Mouse (Mus musculus): ENCODE data around the gene Olfr577. TPM values are rescaled to one million over a fixed set of nuclear protein-coding genes. Genes with fewer than 3 reads are reported as not detected.

Olfr577 gene
- polyA plus RNA-seq, 2 experiments = not detected

GRCm38 (mm10) chr7:102924109-102924508 is 51.6 kb downstream of the Olfr577 start, which contains the start of gene Olfr572:
Gene Olfr572 (plus strand): TSS chr7:102924409.
- H3K27ac ChIP-seq (replicated peaks; ENCODE audit: low read depth, low read length) = no peak within 1 kb of the TSS
- H3K9ac ChIP-seq (ENCODE audit: low read depth, low read length, severe bottlenecking) = no peak within 1 kb of the TSS
- WGBS = 63% methylated on average over 1 of the region's 1 CpGs
- H3K4me1 ChIP-seq (ENCODE audit: control insufficient read depth, insufficient read depth, low read length) = no peaks in the 10 kb centered on the region
- no peak for ATAC-seq (ENCODE audit: low FRiP score, low read depth)
- no peak within 1 kb of the TSS for H3K4me2 ChIP-seq (replicated peaks; ENCODE audit: low read depth, low read length, severe bottlenecking)
- H3K4me3 ChIP-seq (replicated peaks; ENCODE audit: low read length) = no peak within 1 kb of the TSS
- no peaks in the 10 kb centered on the region for H3K9me3 ChIP-seq (ENCODE audit: control insufficient read depth, low read length)
- H3K36me3 ChIP-seq (ENCODE audit: control insufficient read depth, insufficient read depth, low read length) = no peaks in the 10 kb centered on the region
- no peaks in the 10 kb centered on the region for H3K27me3 ChIP-seq (ENCODE audit: control insufficient read depth, insufficient read depth, low read length)
- no peak for DNase-seq (ENCODE audit: low spot score)
- TF ChIP-seq POLR2A (IDR thresholded peaks at IDR 0.05; ENCODE audit: borderline replicate concordance, extremely low read depth, insufficient read depth, insufficient read length) = no peak

Other genes with a start within 250 kb of the Olfr577 start
- gene Olfr559, start 248.5 kb downstream of the Olfr577 start, polyA plus RNA-seq (2012; rRNA removed) = not detected in 2 replicates
- gene Olfr559, start 248.5 kb downstream of the Olfr577 start, polyA plus RNA-seq (2014; fragmentation: Nextera tagmentation; extraction: Ambion mirVana) = not detected in 2 replicates
- 0.04 and 0.05 TPM in 2 replicates for gene Olfr560, start 216.6 kb downstream of the Olfr577 start, polyA plus RNA-seq (2012; rRNA removed)
- not detected in 2 replicates for gene Olfr560, start 216.6 kb downstream of the Olfr577 start, polyA plus RNA-seq (2014; fragmentation: Nextera tagmentation; extraction: Ambion mirVana)
- gene Olfr78, start 216.5 kb downstream of the Olfr577 start, polyA plus RNA-seq (2012; rRNA removed) = 0.45 and 0.62 TPM in 2 replicates
- gene Olfr78, start 216.5 kb downstream of the Olfr577 start, polyA plus RNA-seq (2014; fragmentation: Nextera tagmentation; extraction: Ambion mirVana) = 0.07 and 0.18 TPM in 2 replicates
- not detected in 2 replicates for gene Olfr561, start 204.7 kb downstream of the Olfr577 start, polyA plus RNA-seq (2012; rRNA removed)
- not detected in 2 replicates for gene Olfr561, start 204.7 kb downstream of the Olfr577 start, polyA plus RNA-seq (2014; fragmentation: Nextera tagmentation; extraction: Ambion mirVana)
- not detected in 2 replicates for gene Olfr564, start 172.5 kb downstream of the Olfr577 start, polyA plus RNA-seq (2012; rRNA removed)
- not detected in 2 replicates for gene Olfr564, start 172.5 kb downstream of the Olfr577 start, polyA plus RNA-seq (2014; fragmentation: Nextera tagmentation; extraction: Ambion mirVana)
- gene Olfr566, start 117.2 kb downstream of the Olfr577 start, polyA plus RNA-seq (2012; rRNA removed) = not detected in 2 replicates
- not detected in 2 replicates for gene Olfr566, start 117.2 kb downstream of the Olfr577 start, polyA plus RNA-seq (2014; fragmentation: Nextera tagmentation; extraction: Ambion mirVana)
- not detected in 2 replicates for gene Olfr568, start 98.8 kb downstream of the Olfr577 start, polyA plus RNA-seq (2012; rRNA removed)
- not detected in 2 replicates for gene Olfr568, start 98.8 kb downstream of the Olfr577 start, polyA plus RNA-seq (2014; fragmentation: Nextera tagmentation; extraction: Ambion mirVana)
- not detected in 2 replicates for gene Olfr569, start 85.1 kb downstream of the Olfr577 start, polyA plus RNA-seq (2012; rRNA removed)
- gene Olfr569, start 85.1 kb downstream of the Olfr577 start, polyA plus RNA-seq (2014; fragmentation: Nextera tagmentation; extraction: Ambion mirVana) = not detected in 2 replicates
- not detected in 2 replicates for gene Olfr570, start 81.4 kb downstream of the Olfr577 start, polyA plus RNA-seq (2012; rRNA removed)
- not detected in 2 replicates for gene Olfr570, start 81.4 kb downstream of the Olfr577 start, polyA plus RNA-seq (2014; fragmentation: Nextera tagmentation; extraction: Ambion mirVana)
- gene Olfr571, start 58.4 kb downstream of the Olfr577 start, polyA plus RNA-seq (2012; rRNA removed) = not detected in 2 replicates
- gene Olfr571, start 58.4 kb downstream of the Olfr577 start, polyA plus RNA-seq (2014; fragmentation: Nextera tagmentation; extraction: Ambion mirVana) = not detected in 2 replicates
- gene Olfr572, start 51.5 kb downstream of the Olfr577 start, polyA plus RNA-seq (2012; rRNA removed) = not detected in 2 replicates
- gene Olfr572, start 51.5 kb downstream of the Olfr577 start, polyA plus RNA-seq (2014; fragmentation: Nextera tagmentation; extraction: Ambion mirVana) = not detected in 2 replicates
- gene Olfr573-ps1, start 33.4 kb downstream of the Olfr577 start, polyA plus RNA-seq (2012; rRNA removed) = not detected in 2 replicates
- not detected in 2 replicates for gene Olfr573-ps1, start 33.4 kb downstream of the Olfr577 start, polyA plus RNA-seq (2014; fragmentation: Nextera tagmentation; extraction: Ambion mirVana)
- gene Olfr574, start 27.5 kb downstream of the Olfr577 start, polyA plus RNA-seq (2012; rRNA removed) = not detected in 2 replicates
- not detected in 2 replicates for gene Olfr574, start 27.5 kb downstream of the Olfr577 start, polyA plus RNA-seq (2014; fragmentation: Nextera tagmentation; extraction: Ambion mirVana)
- gene Olfr575, start 17.2 kb downstream of the Olfr577 start, polyA plus RNA-seq (2012; rRNA removed) = not detected in 2 replicates
- gene Olfr575, start 17.2 kb downstream of the Olfr577 start, polyA plus RNA-seq (2014; fragmentation: Nextera tagmentation; extraction: Ambion mirVana) = not detected in 2 replicates
- not detected in 2 replicates for gene Olfr576, start 13.3 kb downstream of the Olfr577 start, polyA plus RNA-seq (2012; rRNA removed)
- gene Olfr576, start 13.3 kb downstream of the Olfr577 start, polyA plus RNA-seq (2014; fragmentation: Nextera tagmentation; extraction: Ambion mirVana) = not detected in 2 replicates
- not detected in 2 replicates for gene Olfr578, start 13.4 kb upstream of the Olfr577 start, polyA plus RNA-seq (2012; rRNA removed)
- not detected in 2 replicates for gene Olfr578, start 13.4 kb upstream of the Olfr577 start, polyA plus RNA-seq (2014; fragmentation: Nextera tagmentation; extraction: Ambion mirVana)
- gene Olfr582, start 62.1 kb upstream of the Olfr577 start, polyA plus RNA-seq (2012; rRNA removed) = not detected in 2 replicates
- gene Olfr582, start 62.1 kb upstream of the Olfr577 start, polyA plus RNA-seq (2014; fragmentation: Nextera tagmentation; extraction: Ambion mirVana) = not detected in 2 replicates
- not detected in 2 replicates for gene Olfr583, start 75.4 kb upstream of the Olfr577 start, polyA plus RNA-seq (2012; rRNA removed)
- gene Olfr583, start 75.4 kb upstream of the Olfr577 start, polyA plus RNA-seq (2014; fragmentation: Nextera tagmentation; extraction: Ambion mirVana) = not detected in 2 replicates
- gene Olfr584, start 105.9 kb upstream of the Olfr577 start, polyA plus RNA-seq (2012; rRNA removed) = not detected in 2 replicates
- not detected in 2 replicates for gene Olfr584, start 105.9 kb upstream of the Olfr577 start, polyA plus RNA-seq (2014; fragmentation: Nextera tagmentation; extraction: Ambion mirVana)
- gene Olfr585, start 121.8 kb upstream of the Olfr577 start, polyA plus RNA-seq (2012; rRNA removed) = not detected in 2 replicates
- not detected in 2 replicates for gene Olfr585, start 121.8 kb upstream of the Olfr577 start, polyA plus RNA-seq (2014; fragmentation: Nextera tagmentation; extraction: Ambion mirVana)
- gene Olfr586, start 149.7 kb upstream of the Olfr577 start, polyA plus RNA-seq (2012; rRNA removed) = not detected in 2 replicates
- gene Olfr586, start 149.7 kb upstream of the Olfr577 start, polyA plus RNA-seq (2014; fragmentation: Nextera tagmentation; extraction: Ambion mirVana) = not detected in 2 replicates
- not detected in 2 replicates for gene Olfr588-ps1, start 164.9 kb upstream of the Olfr577 start, polyA plus RNA-seq (2012; rRNA removed)
- gene Olfr588-ps1, start 164.9 kb upstream of the Olfr577 start, polyA plus RNA-seq (2014; fragmentation: Nextera tagmentation; extraction: Ambion mirVana) = not detected in 2 replicates
- not detected in 2 replicates for gene Olfr589, start 180.4 kb upstream of the Olfr577 start, polyA plus RNA-seq (2012; rRNA removed)
- not detected in 2 replicates for gene Olfr589, start 180.4 kb upstream of the Olfr577 start, polyA plus RNA-seq (2014; fragmentation: Nextera tagmentation; extraction: Ambion mirVana)
- not detected in 2 replicates for gene Olfr591, start 202.4 kb upstream of the Olfr577 start, polyA plus RNA-seq (2012; rRNA removed)
- not detected in 2 replicates for gene Olfr591, start 202.4 kb upstream of the Olfr577 start, polyA plus RNA-seq (2014; fragmentation: Nextera tagmentation; extraction: Ambion mirVana)
- gene Olfr592, start 208.9 kb upstream of the Olfr577 start, polyA plus RNA-seq (2012; rRNA removed) = not detected in 2 replicates
- gene Olfr592, start 208.9 kb upstream of the Olfr577 start, polyA plus RNA-seq (2014; fragmentation: Nextera tagmentation; extraction: Ambion mirVana) = not detected in 2 replicates
- not detected in 2 replicates for gene Olfr593, start 235.9 kb upstream of the Olfr577 start, polyA plus RNA-seq (2012; rRNA removed)
- gene Olfr593, start 235.9 kb upstream of the Olfr577 start, polyA plus RNA-seq (2014; fragmentation: Nextera tagmentation; extraction: Ambion mirVana) = not detected in 2 replicates
- not detected in 2 replicates for gene Olfr594, start 241.1 kb upstream of the Olfr577 start, polyA plus RNA-seq (2012; rRNA removed)
- gene Olfr594, start 241.1 kb upstream of the Olfr577 start, polyA plus RNA-seq (2014; fragmentation: Nextera tagmentation; extraction: Ambion mirVana) = not detected in 2 replicates